Mouse (Mus musculus) embryonic facial prominence, embryonic 11.5 days (tissue): ENCODE data around the gene Hist1h2br. TPM values are rescaled to one million over a fixed set of nuclear protein-coding genes. Genes with fewer than 3 reads are reported as not detected.
A peak's percentile ranks its signal among the peaks of the same experiment; 100 is the strongest.
"Not testable (repeated sequence)": the region's sequence is repeated elsewhere in the genome, so short reads cannot be mapped to it uniquely, and the experiment has no call there.

Source experiments
- ATAC-seq: fragments of 200-750 bp; cut with Nextera tagmentation; replicated peaks from 2 replicates; pipeline ENCODE4 v1.8.0; 2017; ENCODE audit warnings: low read depth; ENCODE audit not compliant: insufficient number of reproducible peaks, low FRiP score, low TSS enrichment
- DNase-seq: peaks from one replicate; pipeline ENCODE4 v3.0.0-alpha.2; 2015; ENCODE audit warnings: low spot score
- H3K27ac ChIP-seq: fragments of 300-500 bp; sonication (generic); replicated peaks from 2 replicates; pipeline ENCODE4 v1.5.1; 2014; ENCODE audit warnings: mild to moderate bottlenecking, low read depth, low read length, control low read depth
- H3K27me3 ChIP-seq: fragments of 300-500 bp; sonication (generic); 2 replicates; pipeline ENCODE4 v1.6.1; 2014; ENCODE audit warnings: mild to moderate bottlenecking, low read length, moderate library complexity, mixed read lengths; ENCODE audit not compliant: control insufficient read depth, insufficient read depth
- H3K36me3 ChIP-seq: fragments of 300-500 bp; sonication (generic); replicated peaks from 2 replicates; pipeline ENCODE4 v1.6.1; 2014; ENCODE audit warnings: low read depth, mild to moderate bottlenecking, low read length, moderate library complexity, mixed read lengths; ENCODE audit not compliant: control insufficient read depth, insufficient read depth
- H3K4me1 ChIP-seq: fragments of 300-500 bp; sonication (generic); 2 replicates; pipeline ENCODE4 v1.6.1; 2014; ENCODE audit warnings: low read length, mixed read lengths; ENCODE audit not compliant: control insufficient read depth, insufficient read depth
- H3K4me2 ChIP-seq: fragments of 300-500 bp; sonication (generic); 2 replicates; pipeline ENCODE4 v1.6.1; 2014; ENCODE audit warnings: low read depth, mild to moderate bottlenecking, control low read depth, low read length, moderate library complexity
- H3K4me3 ChIP-seq: fragments of 300-500 bp; sonication (generic); 2 replicates; pipeline ENCODE4 v1.5.1; 2014; ENCODE audit warnings: low read depth, low read length, control low read depth
- H3K9ac ChIP-seq: fragments of 300-500 bp; sonication (generic); replicated peaks from 2 replicates; pipeline ENCODE4 v1.6.1; 2014; ENCODE audit warnings: mild to moderate bottlenecking, control low read depth, low read length
- H3K9me3 ChIP-seq: fragments of 300-500 bp; sonication (generic); replicated peaks from 2 replicates; pipeline ENCODE4 v1.6.1; 2016; ENCODE audit warnings: mild to moderate bottlenecking, low read length, inconsistent platforms, mixed read lengths; ENCODE audit not compliant: control insufficient read depth
- WGBS: fragments of 180-500 bp; shearing (Covaris S2); extraction: QIAGEN DNeasy Blood & Tissue Kit; methylation state at CpG from one replicate; pipeline ENCODE4 v1.1.7; 2014; 5-methylcytosine and 5-hydroxymethylcytosine counted together
- polyA plus RNA-seq: library from polyadenylated mRNA; unstranded; fragments of >200 nt; fragmentation: Nextera tagmentation; extraction: Ambion mirVana; gene quantifications from 2 replicates; pipeline ENCODE4 v1.2.1, GENCODE M21; 2014

Hist1h2br gene
- polyA plus RNA-seq, 1 experiment from 2014 or later: 23.1 TPM

DNA sequence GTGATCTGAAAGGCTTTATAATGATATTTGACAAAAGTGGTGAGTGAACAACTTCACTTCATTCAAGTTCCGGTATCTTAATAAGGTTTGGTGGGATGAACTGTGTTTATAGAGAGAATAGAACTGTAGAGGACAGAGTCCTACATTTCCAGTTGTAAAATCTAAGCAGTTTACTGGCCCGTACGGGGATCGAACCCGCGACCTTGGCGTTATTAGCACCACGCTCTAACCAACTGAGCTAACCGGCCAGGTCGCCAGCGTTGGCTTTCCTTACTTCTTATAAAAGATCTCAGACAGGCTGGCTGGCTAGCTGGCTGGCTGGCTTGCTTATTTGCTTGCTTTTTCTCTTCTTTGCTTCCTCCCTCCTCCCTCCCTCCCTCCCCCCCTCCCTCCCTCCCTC lies 21.6 kb downstream of the Hist1h2br start:
- Histone ChIP-seq H3K27ac (no peak overlapping the region), H3K4me1 (no peaks in the 10 kb centered on the region), H3K9ac (no peak overlapping the region), H3K4me3 (peak overlapping the region; percentile 36), H3K9me3 (no peaks in the 10 kb centered on the region), H3K27me3 (no peaks in the 10 kb centered on the region), H3K36me3 (no peaks in the 10 kb centered on the region), H3K4me2 (no peak overlapping the region; the same call in 1 of the 2 replicates)
- DNase-seq: peak; percentile 82
- ATAC-seq: 0 out of 2 replicates have a peak, but pooled peaks have one; percentile 44
- WGBS: under 1% methylated on average over 11 of the region's 11 CpGs

GRCm38 (mm10) chr13:21855698-21856162 lies 22.2 kb downstream of the Hist1h2br start:
- Histone ChIP-seq H3K4me3 (peak overlapping the region; percentile 36), H3K9ac (peak overlapping the region; percentile 33; the same call in 1 of the 2 replicates), H3K27ac (no peak overlapping the region), H3K36me3 (no peaks in the 10 kb centered on the region), H3K4me2 (peak overlapping the region; percentile 19), H3K27me3 (no peaks in the 10 kb centered on the region), H3K4me1 (no peaks in the 10 kb centered on the region), H3K9me3 (no peaks in the 10 kb centered on the region)
- WGBS: 0% methylated on average over 15 of the region's 15 CpGs
- DNase-seq: peak; percentile 85
- ATAC-seq: no peak

DNA sequence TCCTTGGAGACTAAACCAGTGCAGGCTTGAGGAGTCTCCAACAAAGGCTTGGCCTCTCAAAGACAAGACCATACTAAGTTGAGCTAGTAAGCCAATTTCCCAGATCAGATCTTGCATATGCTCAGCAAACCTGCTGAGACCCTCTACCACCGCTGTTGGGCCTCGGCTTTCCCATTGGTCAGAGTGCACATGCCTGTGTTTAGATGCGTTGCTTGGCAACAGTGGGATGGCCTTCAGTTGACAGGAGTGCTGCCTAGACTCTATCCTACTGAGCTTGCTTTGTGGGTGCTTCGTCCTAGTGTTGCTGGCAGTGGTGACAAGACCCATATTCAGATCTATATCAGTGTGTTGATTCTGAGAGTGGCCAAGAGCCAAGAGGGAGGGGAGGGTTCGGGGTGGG lies 28.1 kb downstream of the Hist1h2br start:
- ATAC-seq: no peak
- Histone ChIP-seq H3K36me3 (no peaks in the 10 kb centered on the region), H3K4me3 (no peak overlapping the region), H3K9me3 (no peaks in the 10 kb centered on the region), H3K9ac (no peak overlapping the region), H3K4me2 (no peak overlapping the region), H3K27ac (no peak overlapping the region), H3K4me1 (no peaks in the 10 kb centered on the region), H3K27me3 (no peaks in the 10 kb centered on the region)
- DNase-seq: peak; percentile 43
- 12% methylated on average over 5 of the region's 5 CpGs for WGBS

GRCm38 (mm10) chr13:21865503-21865902 lies 32.0 kb downstream of the Hist1h2br start:
- H3K9ac ChIP-seq, H3K9me3 ChIP-seq, H3K27me3 ChIP-seq, H3K4me2 ChIP-seq, H3K36me3 ChIP-seq, H3K27ac ChIP-seq, ATAC-seq, DNase-seq, H3K4me1 ChIP-seq, H3K4me3 ChIP-seq: not testable (repeated sequence)
- 79% methylated on average over 3 of the region's 3 CpGs for WGBS

GRCm38 (mm10) chr13:21880735-21881134 lies 47.2 kb downstream of the Hist1h2br start:
- Histone ChIP-seq H3K27ac (no peak overlapping the region), H3K9ac (no peak overlapping the region), H3K27me3 (no peaks in the 10 kb centered on the region), H3K4me2 (no peak overlapping the region), H3K4me1 (no peaks in the 10 kb centered on the region), H3K9me3 (no peaks in the 10 kb centered on the region), H3K4me3 (no peak overlapping the region), H3K36me3 (no peaks in the 10 kb centered on the region)
- 81% methylated on average over 6 of the region's 6 CpGs for WGBS
- no peak for DNase-seq
- no peak for ATAC-seq

DNA sequence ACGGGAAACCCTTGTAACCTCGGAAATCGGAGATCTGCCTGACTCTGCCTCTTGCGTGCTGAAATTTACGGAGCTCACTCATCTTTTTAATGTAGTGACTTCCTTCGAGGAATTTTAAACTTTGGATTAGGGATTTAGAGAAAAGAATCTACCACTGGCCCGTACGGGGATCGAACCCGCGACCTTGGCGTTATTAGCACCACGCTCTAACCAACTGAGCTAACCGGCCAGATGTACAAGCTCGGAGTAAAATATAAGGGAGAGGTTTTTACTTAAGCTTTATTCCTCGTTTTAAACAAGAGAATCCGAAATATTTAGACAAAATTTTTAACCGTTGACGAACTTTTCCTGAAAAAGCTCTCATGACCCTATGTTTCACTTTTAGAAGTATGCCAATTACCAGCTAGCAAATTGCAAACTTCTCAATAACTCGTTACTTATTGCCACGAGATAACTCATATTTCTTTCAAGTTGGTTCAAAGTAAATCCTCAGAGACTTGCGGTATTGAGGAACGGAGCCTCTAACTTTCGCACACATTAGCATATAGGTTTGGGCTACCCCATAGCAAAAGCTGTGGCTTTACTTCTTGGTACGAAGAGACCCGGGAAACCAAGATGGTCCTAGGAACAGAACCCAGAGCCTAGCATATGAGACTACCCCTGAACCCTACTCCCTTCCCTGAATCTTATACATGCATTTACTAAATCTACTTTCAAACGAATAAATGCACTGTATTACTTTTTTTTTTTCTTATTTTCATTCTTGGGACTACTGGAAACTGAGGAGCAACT lies 48.5 kb downstream of the Hist1h2br start:
- Histone ChIP-seq H3K4me2 (peak overlapping the region; percentile 36), H3K36me3 (no peaks in the 10 kb centered on the region), H3K9ac (no peak overlapping the region), H3K4me1 (no peaks in the 10 kb centered on the region), H3K27ac (no peak overlapping the region), H3K27me3 (no peaks in the 10 kb centered on the region), H3K4me3 (peak overlapping the region; percentile 34), H3K9me3 (no peaks in the 10 kb centered on the region)
- DNase-seq (peak; percentile 75), ATAC-seq (no peak)
- 2% methylated on average over 27 of the region's 27 CpGs for WGBS

GRCm38 (mm10) chr13:21882760-21883405 lies 49.3 kb downstream of the Hist1h2br start:
- ATAC-seq: no peak
- no peaks in the 10 kb centered on the region for H3K4me1 ChIP-seq
- H3K9ac ChIP-seq: no peak overlapping the region

GRCm38 (mm10) chr13:21883407-21883806 lies 49.9 kb downstream of the Hist1h2br start:
- Histone ChIP-seq H3K36me3 (no peaks in the 10 kb centered on the region), H3K4me2 (no peak overlapping the region; the same call in 1 of the 2 replicates), H3K27me3 (no peaks in the 10 kb centered on the region), H3K4me1 (no peaks in the 10 kb centered on the region), H3K9ac (no peak overlapping the region), H3K27ac (no peak overlapping the region), H3K9me3 (no peaks in the 10 kb centered on the region), H3K4me3 (0 out of 2 replicates have a peak overlapping the region, but pooled peaks have one; percentile 34)
- 29% methylated on average over 5 of the region's 5 CpGs for whole genome bisulfite sequencing
- no peak for ATAC-seq
- no peak for DNase-seq

More at GRCm38 (mm10) chr13:21882760-21883405, 49.3 kb downstream of the Hist1h2br start:
- Histone ChIP-seq H3K9me3 (no peaks in the 10 kb centered on the region), H3K4me3 (peak overlapping the region; percentile 34), H3K4me2 (peak overlapping the region; percentile 7), H3K27ac (no peak overlapping the region), H3K27me3 (no peaks in the 10 kb centered on the region), H3K36me3 (no peaks in the 10 kb centered on the region)
- WGBS: under 1% methylated on average over 13 of the region's 13 CpGs
- DNase-seq: peak; percentile 86
